Mouse (Mus musculus) embryo, embryonic 10.5 days (tissue): ENCODE data around the gene Phlpp1.
"Not testable (repeated sequence)": the region's sequence is repeated elsewhere in the genome, so short reads cannot be mapped to it uniquely, and the experiment has no call there.

Experiments
- DNase-seq: peaks from one replicate; pipeline ENCODE4 v3.0.0-alpha.2; 2015; ENCODE audit warnings: low spot score

The Phlpp1 gene

DNA sequence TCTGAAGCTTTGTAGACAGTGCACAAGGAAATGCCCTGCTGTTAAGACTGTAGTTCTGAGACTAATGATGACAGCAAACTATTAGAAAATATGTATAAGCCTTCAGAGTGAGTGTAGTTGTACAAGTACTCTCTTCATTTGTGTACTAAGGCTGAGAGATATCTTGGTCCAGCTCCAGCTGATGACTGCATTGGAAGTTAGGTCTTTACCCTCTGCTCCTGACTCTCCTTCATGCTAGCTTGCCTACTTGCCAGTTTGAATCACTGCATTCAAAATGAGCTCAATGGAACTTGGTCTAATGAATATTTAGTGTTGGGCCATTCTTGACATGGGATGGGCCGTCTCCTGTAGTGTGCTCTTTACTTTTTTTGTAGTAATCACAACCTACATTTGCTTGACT is 71.8 kb downstream of the Phlpp1 start:
- DNase-seq = no peak

DNA sequence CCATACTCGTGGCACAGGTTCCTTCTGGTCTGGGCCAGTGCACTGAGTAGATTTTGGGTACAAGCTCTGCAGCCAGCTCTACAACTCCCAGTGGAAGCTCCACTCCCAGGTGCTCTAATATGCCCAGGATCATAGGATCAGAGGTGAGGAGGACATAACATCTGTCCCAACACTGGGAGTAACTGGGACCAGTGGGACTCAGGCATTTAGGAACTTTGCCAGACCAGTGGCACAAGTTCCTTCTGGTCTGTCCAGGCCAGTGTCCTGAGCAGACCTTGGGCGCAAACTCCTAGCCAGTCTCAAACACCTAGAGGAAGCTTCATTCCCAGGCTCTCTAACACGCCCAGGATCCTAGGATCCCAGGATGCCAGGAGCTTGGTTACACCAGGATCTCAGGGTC is 72.7 kb downstream of the Phlpp1 start:
- DNase-seq = no peak

DNA sequence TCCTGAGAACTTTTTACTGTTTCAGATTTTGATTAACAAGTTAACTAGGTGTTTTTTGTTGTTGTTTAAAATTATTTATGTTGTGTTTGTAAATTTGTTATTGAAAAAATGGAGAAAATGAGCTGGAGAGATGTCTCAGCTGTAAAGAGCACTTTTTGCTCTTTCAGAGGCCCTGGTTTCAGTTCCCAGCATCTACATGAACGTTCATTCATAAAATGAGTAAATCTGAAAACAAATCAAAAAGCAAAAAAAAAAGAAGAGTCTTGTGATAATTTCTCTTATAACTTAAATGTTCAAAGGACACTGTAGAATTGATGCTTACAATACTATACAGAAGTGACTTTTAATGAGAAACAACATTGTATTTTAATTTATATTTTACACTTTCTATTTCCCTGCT is 82.5 kb downstream of the Phlpp1 start:
- DNase-seq = no peak

DNA sequence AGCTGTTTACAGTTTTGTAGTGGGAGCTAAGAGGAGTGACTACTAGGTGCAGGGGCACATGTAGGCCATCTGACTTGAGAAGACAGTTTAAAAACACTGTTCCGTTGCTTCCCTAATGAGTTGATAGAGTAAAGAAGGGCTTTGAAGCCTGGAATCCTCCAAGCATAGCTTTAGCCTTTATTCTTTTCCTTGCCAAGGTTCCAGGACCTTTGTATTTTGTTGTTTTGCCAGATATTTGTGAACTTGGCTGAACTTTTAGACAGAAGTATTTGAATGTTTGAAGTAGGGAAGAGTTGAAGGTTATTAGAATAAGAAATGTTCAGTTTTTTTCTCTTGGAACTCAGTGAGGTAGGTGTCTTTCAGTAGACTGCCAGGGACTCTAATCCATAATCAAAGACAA is 85.6 kb downstream of the Phlpp1 start:
- no peak for DNase-seq

DNA sequence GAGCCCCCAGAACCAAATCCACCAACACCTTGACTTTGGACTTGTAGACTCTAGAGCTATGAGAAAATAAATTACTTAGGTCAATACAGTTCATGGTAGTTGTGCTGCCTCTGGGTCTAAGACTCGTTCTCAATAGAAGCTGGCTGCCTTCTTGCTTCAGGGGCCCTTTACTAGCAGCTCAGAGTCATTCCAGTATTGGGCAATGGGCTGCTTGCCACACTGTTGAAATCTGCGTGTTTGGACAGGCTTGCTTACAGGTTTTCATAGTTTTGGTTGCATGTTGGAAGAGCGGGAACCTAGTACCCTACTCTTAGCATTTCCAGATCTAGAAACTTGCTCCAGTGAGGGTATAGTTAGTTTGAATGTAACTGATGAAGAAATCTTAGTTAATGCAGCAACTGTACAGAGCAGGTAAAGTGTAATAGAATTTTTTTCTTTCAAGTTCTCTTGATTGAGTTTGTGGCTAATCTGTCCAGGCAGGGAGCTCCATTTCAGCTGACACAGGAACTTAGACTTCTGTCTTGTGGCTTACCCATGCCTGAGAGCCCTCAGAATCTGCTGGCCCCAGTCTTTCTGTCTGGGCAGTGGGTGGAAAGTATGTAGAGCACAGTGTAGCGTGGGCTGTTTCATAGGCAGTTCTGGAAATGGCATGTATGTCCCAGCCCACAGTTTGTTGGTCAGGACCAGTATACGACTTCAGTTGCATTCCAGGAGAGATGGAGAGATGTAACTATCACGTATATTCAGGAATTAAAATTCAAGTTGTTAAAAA is 96.7 kb downstream of the Phlpp1 start:
- no peak for DNase-seq

DNA sequence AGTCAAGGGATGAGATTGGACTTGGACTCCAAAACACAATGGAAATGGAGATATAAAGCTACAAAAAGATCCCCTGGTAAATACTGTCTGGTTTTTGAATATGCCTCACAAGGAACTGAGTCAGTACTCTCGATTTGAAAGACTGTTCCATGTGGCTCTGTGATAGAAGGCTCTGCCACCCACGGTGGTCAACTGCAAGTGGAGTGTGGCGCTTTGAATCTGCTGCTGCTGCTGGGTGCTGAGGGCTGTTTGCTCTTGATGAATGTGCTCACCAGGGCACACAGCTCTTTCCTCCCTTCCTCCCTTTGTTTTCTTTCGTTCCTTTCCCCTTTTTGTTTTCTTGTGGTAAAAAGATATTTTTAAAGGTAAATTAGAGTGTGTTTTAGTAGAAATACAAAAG is 97.8 kb downstream of the Phlpp1 start:
- no peak for DNase-seq

DNA sequence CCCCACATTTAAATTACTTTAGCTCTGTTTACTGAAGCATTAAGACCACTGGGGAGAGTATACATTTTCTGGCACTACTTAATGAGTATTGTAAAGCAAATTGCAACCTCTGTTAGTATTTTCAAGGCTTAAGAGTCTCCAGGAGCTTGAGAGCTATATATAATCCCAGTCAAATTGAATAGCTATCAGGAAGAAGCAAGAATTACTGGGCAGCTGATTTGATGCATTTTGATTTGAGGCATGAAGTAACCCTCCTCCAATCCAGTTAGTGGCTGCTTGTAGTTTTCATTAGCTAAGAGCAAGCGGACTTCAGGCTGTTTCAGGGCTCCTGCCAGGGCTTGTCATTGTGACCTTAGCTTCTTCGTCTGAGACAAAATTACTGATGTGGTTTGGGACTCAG is 101.4 kb downstream of the Phlpp1 start:
- DNase-seq = no peak

DNA sequence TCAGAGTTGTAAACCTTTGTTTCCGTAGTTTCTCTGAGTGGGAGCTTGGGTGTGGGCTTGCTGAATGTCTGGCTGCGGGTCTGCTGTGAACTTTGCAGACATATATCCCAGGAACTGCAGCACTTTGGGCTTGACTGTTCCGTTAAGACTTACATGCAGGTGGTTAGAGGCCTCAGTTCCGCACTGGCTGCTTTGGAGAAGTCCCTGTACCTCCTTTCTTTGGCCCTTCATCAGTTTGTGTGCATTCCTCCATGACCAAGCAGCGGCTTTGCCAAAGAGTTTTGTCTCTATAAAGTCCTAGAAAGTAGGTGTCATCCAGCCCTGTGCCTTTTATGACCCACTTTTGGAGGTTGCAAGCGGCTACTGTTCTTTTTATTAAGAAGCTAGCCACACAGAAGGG is 102.2 kb downstream of the Phlpp1 start:
- DNase-seq = no peak

DNA sequence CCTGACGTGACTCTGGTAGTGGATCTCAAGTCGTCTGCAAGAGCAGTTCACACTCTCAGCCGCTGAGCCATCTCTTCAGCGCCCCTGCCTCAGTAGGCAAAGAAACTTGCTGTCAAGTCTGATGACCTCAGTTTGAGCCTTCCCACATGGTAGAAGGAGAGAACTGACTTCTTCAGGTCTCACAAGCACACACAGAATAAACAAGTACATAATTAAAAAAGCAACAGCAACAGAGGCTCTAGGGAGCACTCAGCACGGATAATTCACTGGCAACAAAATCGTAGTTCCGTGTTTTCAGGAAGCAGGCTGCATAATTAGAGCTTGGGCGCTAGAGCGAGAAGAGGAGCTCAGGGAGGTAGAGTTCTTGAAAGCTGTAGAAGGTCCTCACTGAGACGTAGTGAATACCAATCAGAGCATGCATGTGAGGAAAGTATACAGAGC is 103.0 kb downstream of the Phlpp1 start:
- no peak for DNase-seq

DNA sequence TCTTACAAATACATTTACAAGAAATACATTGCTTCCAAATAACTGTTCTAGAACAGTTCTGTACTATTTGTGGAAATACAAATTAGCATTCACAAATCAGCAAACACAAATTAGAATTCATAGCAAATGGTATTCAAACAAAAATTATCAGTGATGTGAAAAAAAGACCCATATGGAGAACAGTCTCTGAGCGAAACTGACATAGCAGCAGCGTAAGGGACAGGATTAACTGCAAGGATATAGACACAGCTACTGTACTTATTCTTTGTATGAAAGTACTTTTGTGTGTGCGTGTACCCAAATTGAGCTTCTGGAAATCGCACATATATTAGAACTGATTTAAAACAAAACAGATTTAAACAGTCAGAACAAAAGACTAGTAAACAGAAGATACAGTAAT is 103.6 kb downstream of the Phlpp1 start:
- no peak for DNase-seq

DNA sequence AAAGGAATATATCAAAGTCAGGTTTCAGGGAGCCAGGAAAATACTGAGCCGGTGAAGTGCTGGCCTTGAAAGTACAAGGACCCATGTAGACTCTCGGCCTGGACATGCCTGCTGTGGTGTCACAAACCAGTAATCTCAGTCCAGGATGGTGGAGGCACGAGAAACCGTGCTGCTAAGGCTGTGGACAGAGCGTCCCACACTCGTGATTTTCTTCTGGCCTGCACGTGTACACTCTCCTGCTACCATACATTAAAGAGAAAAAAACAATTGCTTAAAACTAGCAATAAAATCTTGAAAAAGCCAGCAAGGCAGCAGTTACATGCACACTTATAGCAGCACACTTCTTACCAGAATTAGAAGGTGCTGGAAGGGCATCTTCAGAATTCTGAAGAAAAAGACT is 104.2 kb downstream of the Phlpp1 start:
- DNase-seq = no peak

DNA sequence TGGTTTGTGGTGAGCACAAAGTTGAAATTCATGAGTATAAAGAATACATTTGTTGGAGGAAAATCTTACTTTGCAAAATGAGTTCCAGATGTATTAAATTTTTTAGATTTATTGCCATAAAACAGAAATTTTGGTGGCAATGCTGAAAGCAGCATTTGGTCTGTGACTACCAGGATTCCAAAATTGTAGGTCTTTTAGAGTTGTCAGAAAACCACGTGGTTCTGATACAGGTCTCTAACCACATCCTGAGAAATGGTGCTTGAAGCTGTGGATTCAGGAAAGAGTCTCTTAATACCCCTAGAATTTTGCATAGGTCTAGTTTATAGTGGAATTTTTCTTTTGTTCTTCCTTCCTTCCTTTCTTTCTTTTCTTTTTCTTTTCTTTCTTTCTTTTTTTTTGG is 105.3 kb downstream of the Phlpp1 start:
- DNase-seq = no peak

DNA sequence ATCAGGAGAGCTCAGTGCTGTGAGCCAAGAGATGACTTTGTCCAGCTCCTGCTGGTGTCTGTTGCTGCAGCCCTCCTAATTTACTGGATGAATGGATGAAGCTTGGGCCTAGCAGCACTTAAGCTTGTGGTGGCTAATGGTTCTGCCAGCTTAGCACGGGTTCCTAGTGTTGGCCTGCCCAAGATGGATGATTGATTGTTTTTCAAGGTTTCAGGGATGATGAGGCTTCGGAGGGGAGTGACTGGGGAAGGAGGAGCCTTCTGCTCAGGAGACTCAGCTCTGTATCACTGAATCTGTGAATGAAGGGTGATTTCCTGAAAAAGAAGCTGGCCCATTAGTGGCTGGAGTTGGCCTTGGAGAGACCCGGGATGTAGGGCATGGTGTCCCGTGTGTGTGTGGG is 105.7 kb downstream of the Phlpp1 start:
- peak; percentile 24 for DNase-seq

DNA sequence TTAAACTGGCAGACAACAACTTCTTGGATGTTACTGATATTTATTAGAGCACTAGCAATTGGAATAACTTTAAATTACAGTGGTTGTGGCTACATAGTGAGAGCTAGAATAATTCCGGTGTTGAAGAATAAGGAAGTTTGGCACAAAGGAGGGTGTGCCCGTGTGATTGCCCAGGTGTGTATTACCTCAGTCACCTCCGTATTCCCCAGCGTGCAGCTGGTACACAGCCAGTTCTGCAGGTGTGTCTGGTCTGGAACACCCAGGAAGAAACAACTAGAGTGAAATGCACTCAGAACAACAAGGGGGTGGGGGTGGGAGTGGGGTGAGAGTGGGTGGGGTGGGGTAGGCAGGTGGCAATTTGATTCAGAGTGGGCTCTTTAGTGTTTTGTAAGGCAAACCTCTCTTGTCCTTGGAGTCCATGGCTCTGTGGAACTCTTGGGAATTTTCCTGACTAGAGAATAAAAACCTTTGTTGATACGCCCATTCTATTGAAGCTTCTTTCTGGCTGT is 107.1 kb downstream of the Phlpp1 start:
- DNase-seq = no peak

DNA sequence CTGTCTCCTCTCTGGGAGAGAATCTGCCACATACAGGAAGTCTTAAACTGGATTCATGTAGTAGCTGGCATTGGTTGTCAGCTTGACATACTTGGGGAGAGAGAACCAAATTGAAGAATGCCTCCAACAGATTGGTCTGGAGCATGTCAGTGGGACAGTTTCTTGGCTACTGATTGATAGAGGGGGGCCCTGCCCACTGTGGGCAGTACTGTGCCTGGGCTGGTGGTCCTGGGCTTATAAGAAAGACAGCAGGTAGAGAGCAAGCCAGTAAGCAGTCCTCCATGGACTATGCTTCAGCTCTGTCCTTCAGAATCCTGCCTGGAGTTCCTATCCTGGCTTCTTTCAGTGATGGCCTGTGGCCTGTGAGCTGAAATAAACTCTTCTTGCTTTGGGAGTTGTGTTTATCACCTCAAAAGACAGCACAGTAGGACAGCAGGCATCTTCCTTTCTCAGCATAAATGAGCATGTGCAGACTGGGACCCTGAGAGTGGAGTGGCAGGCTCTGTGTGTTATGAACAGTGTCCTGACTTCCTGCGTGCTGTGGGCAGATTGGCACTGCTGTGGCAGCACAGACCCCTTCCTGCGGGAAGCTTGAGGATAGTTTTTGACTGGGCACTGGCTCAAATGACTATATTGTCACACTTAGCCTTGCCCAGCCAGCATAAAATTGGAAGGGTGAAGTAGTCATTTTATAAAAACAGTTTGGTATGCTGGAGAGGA is 108.0 kb downstream of the Phlpp1 start:
- no peak for DNase-seq

DNA sequence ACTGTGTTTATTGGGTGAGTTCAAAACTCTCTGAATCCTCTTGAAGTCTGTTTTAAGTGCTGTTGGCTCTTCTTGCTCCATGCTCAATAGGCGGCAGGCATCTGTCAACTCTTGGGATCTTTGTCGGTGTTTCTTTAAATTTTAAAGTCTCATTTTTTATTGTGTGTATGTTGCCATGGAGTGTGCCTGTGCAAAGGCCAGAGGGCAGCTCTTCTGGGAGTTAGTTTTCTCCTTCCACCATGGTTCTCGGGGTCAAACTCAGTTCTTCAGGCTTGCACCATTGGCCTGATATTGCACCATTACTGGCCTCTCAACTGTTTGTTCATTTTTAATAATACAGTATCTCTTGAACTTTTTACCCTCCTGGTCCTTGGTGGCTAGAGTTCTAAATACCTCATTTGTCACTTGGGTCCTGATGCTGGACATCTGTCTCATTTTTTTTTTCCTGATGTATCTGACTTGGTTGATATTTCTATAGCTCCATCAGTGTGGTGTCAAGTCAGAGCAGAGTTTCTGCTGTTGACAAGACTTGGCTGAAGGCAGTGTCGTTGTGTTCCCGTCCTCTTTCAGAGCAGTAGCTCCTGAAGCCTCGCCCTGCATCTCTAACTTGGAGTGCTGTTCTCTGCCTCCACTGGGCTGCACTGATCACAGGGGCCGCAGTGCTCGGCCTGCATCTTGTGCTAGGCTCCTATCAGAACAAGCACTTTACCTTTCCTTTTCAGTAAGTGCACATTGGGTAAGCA is 108.8 kb downstream of the Phlpp1 start:
- DNase-seq = no peak

DNA sequence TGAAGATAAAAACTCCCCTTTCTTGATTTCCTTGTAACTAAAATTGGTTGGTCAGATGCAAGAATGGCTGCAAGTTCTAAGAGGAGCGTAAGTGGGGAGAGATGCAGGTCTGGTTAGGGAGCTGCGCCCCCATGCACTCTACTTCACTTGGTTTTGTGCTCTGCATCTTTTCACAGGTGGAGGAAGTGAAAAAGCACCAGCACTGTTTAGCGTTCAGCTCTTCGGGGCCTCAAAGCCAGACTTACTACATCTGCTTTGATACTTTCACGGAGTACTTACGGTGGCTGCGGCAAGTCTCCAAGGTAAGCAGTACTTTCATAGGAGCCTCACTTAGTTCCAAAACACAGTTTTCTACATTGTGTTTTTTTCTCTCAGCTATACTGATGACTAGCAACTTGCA is 115.3 kb downstream of the Phlpp1 start:
- no peak for DNase-seq

DNA sequence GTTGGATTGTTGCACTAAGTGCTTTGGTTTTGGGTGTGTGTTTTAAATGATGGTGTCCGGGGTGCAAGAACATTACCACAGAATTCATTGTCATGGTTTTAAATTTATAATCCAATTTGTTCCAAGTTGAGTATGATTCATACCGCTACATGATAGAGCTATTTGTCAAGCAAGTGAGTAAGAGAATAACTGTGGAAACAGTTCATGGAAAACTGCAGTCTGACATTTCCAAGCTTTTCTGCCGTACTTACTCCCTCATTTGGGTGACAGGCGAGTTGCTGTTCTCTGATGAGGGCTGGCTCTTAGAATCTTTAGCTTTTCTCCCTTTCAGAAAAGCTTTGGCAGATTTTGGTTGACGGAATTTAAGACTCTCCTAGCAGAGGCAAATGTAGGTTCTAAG is 117.5 kb downstream of the Phlpp1 start:
- no peak for DNase-seq

DNA sequence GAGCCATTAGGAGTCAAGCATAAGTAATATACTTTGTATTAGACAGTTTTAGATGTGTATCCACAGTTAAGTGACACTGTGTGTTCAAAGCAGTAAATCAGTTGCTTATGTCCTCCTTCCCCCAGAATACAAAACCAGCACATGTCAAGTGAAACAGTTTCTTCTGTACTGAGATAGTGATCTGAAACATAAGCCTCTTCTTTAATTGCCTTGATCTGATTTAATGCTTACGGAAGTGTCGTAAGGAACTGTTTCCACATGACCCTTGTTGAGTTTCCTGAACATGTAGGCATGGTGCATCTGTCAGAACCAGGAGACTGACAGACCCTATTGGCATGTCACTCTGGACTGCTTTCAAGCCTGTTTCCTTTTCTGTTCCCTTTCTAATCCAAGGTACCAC is 118.0 kb downstream of the Phlpp1 start:
- no peak for DNase-seq

DNA sequence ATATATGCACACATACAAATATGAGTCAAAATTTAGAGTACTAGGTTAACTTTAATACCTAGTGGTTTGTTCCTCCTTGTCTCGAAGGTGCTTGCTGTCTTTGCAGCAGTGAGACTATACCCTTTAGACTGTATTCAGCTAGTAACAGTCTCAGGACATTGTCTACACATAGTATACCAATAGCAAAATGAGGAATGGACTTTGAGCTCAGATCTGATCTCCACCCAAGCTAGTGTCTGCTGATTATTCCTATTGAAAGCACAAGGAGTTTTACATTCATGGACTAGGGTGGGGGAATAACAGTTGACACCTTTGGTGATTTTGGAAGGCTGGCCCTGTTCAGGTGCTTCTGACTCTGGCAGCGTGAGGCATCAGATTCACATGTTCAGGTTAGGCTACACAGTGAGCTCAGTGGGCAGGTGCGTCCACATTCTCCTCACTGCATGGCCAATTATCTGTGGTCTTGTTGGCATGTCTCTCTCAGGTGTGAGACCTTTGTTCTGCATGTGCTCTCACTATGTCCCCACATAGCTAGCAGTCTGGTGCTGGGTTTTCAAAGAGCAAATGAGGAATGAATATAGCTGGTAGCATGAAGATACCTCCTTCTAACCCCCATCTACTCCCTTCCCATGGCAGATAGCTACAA is 138.0 kb downstream of the Phlpp1 start:
- no peak for DNase-seq

DNA sequence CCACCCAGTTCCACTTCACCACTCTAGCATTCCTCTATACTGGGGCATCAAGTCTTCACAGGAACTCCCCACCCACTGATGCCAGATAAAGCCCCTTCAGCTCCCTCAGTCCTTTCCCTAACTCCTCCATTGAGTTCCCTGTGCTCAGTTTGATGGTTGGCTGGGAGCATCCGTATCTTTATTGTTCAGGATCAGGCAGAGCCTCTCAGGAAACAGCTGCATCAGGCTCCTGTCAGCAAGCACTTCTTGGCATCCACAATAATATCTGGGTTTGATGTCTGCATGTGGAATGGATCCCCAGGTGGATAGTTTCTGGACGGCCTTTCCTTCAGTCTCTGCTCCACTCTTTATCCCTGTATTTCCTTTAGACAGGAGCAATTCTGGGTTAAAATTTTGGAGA is 138.7 kb downstream of the Phlpp1 start:
- no peak for DNase-seq

DNA sequence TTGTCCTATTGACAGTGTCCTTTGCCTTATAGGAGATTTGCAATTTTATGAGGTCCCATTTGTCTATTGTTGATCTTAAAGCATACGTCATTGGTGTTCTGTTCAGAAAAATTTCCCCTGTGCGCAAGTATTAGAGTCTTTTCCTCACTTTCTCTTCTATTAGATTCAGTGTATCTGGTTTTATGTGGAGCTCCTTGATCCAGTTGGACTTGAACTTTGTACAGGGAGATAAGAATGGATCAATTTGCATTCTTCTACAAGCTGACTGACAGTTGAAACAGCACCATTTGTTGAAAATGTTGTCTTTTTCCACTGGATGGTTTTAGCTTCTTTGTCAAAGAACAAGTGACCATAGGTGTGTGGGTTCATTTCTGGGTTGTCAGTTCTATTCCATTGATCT is 140.3 kb downstream of the Phlpp1 start:
- not testable (repeated sequence) for DNase-seq
